Mouse (Mus musculus) heart, postnatal 0 days (tissue): Measurements from ENCODE around the gene Mta3.

Experiments
- CTCF ChIP-seq: IDR thresholded peaks from 2 replicates; pipeline ENCODE4 v1.5.1; 2016; ENCODE audit warnings: antibody characterized with exemption, control low read depth, low read depth
- EP300 ChIP-seq: IDR thresholded peaks from 2 replicates; pipeline ENCODE4 v1.6.1; 2016; ENCODE audit warnings: antibody characterized with exemption, low read depth

GRCm38 (mm10) chr17:83767064-83767463 lies 61.1 kb downstream of the Mta3 start:
- no peak for TF ChIP-seq CTCF
- TF ChIP-seq EP300 = no peak
